Mouse (Mus musculus): ENCODE results near the gene Gpm6a. TPM values are rescaled to one million over a fixed set of nuclear protein-coding genes. Genes with fewer than 3 reads are reported as not detected.

The Gpm6a gene
- 8.9 TPM for polyA plus RNA-seq (2014; fragmentation: Illumina TruSeq; extraction: RNeasy Lipid Tissue Mini Kit (QIAGEN cat#74804); ENCODE audit: low read depth, low replicate concordance)

DNA sequence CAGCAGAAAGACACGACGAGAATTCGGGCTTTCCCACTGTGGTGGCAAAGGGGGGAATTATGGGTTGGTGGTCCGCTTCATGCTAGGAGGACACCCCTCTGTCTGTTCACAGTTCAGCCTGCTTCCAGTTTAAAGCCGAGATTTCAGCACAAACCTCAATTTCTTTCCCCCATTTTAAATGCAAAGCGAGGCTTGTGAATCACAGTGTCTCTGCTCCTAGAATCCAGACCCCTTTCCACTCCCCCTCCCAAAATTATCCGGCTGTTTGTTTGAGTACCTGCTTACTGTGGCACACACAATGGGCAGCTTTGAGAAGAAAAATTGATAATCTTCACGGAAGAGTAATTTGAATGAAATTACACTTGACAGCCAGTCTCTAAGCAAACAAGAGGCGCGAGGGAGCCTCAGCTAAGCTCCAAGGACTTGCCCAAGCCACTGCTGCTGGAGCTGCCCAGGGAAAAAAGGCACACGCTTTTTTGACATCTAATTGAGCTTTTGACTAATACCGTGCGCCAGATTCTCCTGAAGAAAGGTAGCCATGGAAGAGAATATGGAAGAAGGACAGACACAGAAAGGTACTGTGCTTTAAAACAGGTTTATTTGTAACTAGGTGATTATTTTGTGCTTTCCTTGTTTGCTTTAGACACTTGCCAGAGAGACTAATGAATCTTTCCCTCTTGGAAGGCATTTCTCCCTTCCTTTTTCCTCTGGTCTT, at the start of gene Gpm6a:
Gene Gpm6a, plus strand, starts transcription at position 103 of the 715 bp plus-strand sequence.

Other genes with a start within 250 kb of the Gpm6a start
- gene Wdr17, start 67.7 kb upstream of the Gpm6a start, polyA plus RNA-seq (2014; fragmentation: Illumina TruSeq; extraction: RNeasy Lipid Tissue Mini Kit (QIAGEN cat#74804); ENCODE audit: low read depth, low replicate concordance) = 2.4 TPM